Comparison of ENCODE assay signal across 27 mouse cellular contexts in genomic region chr6:129179281-129179680, GRCm38 (mm10). TPM values are rescaled to one million over a fixed set of nuclear protein-coding genes. Genes with fewer than 3 reads are reported as not detected.
DNase-seq lines count a peak whose midpoint lies in the region; ATAC-seq and TF ChIP-seq lines count a peak whose summit lies in the region.
"Had no signal": no experiment of that assay in that cellular context is flagged by ENCODE, and none has a peak within 500 bp of the region (broad histone marks: within the 10 kb centered on the region; RNA-seq: fewer than 3 reads in every experiment).

No protein-coding gene starts in this region.

- no peak for TF ChIP-seq EP300 in heart, postnatal 0 days (IDR thresholded peaks at IDR 0.05; ENCODE audit: low read depth)
- TF ChIP-seq EP300 in lung, postnatal 0 days (IDR thresholded peaks at IDR 0.05) = no peak

- H3K4me3 ChIP-seq in heart, postnatal 0 days (ENCODE audit: low read depth, low read length) = no peak overlapping the region
- H3K4me3 ChIP-seq in heart, embryonic 10.5 days = no peak overlapping the region
- no peak overlapping the region for H3K4me3 ChIP-seq in lung, postnatal 0 days (ENCODE audit: low read depth, low read length)
- H3K4me3 ChIP-seq in forebrain, embryonic 10.5 days = no peak overlapping the region
- H3K4me3 ChIP-seq: heart, embryonic 15.5 days; hindbrain, embryonic 13.5 days; liver, embryonic 15.5 days; megakaryocyte, embryonic 14.5 days; midbrain, embryonic 12.5 days; neural tube, embryonic 13.5 days; stomach, embryonic 15.5 days had no signal

- H3K36me3 ChIP-seq in heart, postnatal 0 days (replicated peaks; ENCODE audit: control insufficient read depth, insufficient read depth, low read length) = peaks cover 12% of the 10 kb centered on the region
- H3K36me3 ChIP-seq in heart, embryonic 10.5 days = peaks cover 3% of the 10 kb centered on the region; the same call in 1 of the 2 replicates
- H3K36me3 ChIP-seq in lung, postnatal 0 days (ENCODE audit: insufficient read depth, low read length) = peaks cover 1% of the 10 kb centered on the region; the same call in 1 of the 2 replicates
- no peaks in the 10 kb centered on the region for H3K36me3 ChIP-seq in forebrain, embryonic 10.5 days (replicated peaks)
- H3K36me3 ChIP-seq: hindbrain, embryonic 13.5 days; midbrain, embryonic 12.5 days; neural tube, embryonic 13.5 days had no signal

- ATAC-seq in heart, postnatal 0 days (ENCODE audit: insufficient read depth, low read depth) = no peak
- no peak for ATAC-seq in lung, postnatal 0 days
- ATAC-seq: forebrain, embryonic 14.5 days; intestine, embryonic 16.5 days had no signal

- H3K27me3 ChIP-seq in heart, postnatal 0 days (ENCODE audit: control insufficient read depth, insufficient read depth, low read length) = no peaks in the 10 kb centered on the region
- no peaks in the 10 kb centered on the region for H3K27me3 ChIP-seq in heart, embryonic 10.5 days (ENCODE audit: insufficient read depth, poor library complexity, severe bottlenecking)
- no peaks in the 10 kb centered on the region for H3K27me3 ChIP-seq in lung, postnatal 0 days (replicated peaks; ENCODE audit: insufficient read depth, low read length)
- no peaks in the 10 kb centered on the region for H3K27me3 ChIP-seq in forebrain, embryonic 10.5 days (ENCODE audit: poor library complexity, severe bottlenecking)
- H3K27me3 ChIP-seq: heart, embryonic 15.5 days; hindbrain, embryonic 13.5 days; liver, embryonic 15.5 days; megakaryocyte, embryonic 14.5 days; midbrain, embryonic 12.5 days; neural tube, embryonic 13.5 days; stomach, embryonic 15.5 days had no signal

- peak overlapping the region; percentile 67; the same call in 1 of the 2 replicates for H3K27ac ChIP-seq in heart, postnatal 0 days (ENCODE audit: low read depth)
- no peak overlapping the region for H3K27ac ChIP-seq in heart, embryonic 10.5 days
- no peak overlapping the region for H3K27ac ChIP-seq in lung, postnatal 0 days (ENCODE audit: low read length)
- no peak overlapping the region for H3K27ac ChIP-seq in forebrain, embryonic 10.5 days
- H3K27ac ChIP-seq: heart, embryonic 15.5 days; hindbrain, embryonic 13.5 days; liver, embryonic 15.5 days; midbrain, embryonic 12.5 days; neural tube, embryonic 13.5 days had no signal

- no peak for TF ChIP-seq CTCF in heart, postnatal 0 days (IDR thresholded peaks at IDR 0.05; ENCODE audit: low read depth)
- TF ChIP-seq CTCF in lung, postnatal 0 days (IDR thresholded peaks at IDR 0.05) = no peak

- 86% methylated on average over 2 of the region's 2 CpGs for WGBS in heart, postnatal 0 days
- 83% methylated on average over 2 of the region's 2 CpGs for WGBS in heart, embryonic 10.5 days
- 82% methylated on average over 2 of the region's 2 CpGs for WGBS in lung, postnatal 0 days
- 93% methylated on average over 2 of the region's 2 CpGs for WGBS in forebrain, embryonic 10.5 days

- no peak overlapping the region for H3K9ac ChIP-seq in heart, postnatal 0 days (replicated peaks; ENCODE audit: low read depth, low read length)
- no peak overlapping the region for H3K9ac ChIP-seq in lung, postnatal 0 days (replicated peaks; ENCODE audit: low read depth)
- H3K9ac ChIP-seq: heart, embryonic 15.5 days; hindbrain, embryonic 13.5 days; liver, embryonic 15.5 days; midbrain, embryonic 12.5 days; neural tube, embryonic 13.5 days; stomach, embryonic 15.5 days had no signal

- H3K4me2 ChIP-seq in heart, postnatal 0 days (ENCODE audit: low read depth, low read length) = no peak overlapping the region
- H3K4me2 ChIP-seq in lung, postnatal 0 days (replicated peaks; ENCODE audit: low read depth, low read length) = no peak overlapping the region
- H3K4me2 ChIP-seq: heart, embryonic 15.5 days; hindbrain, embryonic 13.5 days; liver, embryonic 15.5 days; midbrain, embryonic 12.5 days; neural tube, embryonic 13.5 days; stomach, embryonic 15.5 days had no signal

- H3K4me1 ChIP-seq in heart, postnatal 0 days (ENCODE audit: control insufficient read depth, insufficient read depth) = no peaks in the 10 kb centered on the region
- no peaks in the 10 kb centered on the region for H3K4me1 ChIP-seq in heart, embryonic 10.5 days
- no peaks in the 10 kb centered on the region for H3K4me1 ChIP-seq in lung, postnatal 0 days (ENCODE audit: insufficient read depth, low read depth, low read length)
- H3K4me1 ChIP-seq in forebrain, embryonic 10.5 days = peaks cover 15% of the 10 kb centered on the region
- H3K4me1 ChIP-seq: liver, embryonic 15.5 days; stomach, embryonic 15.5 days had no signal

- no peaks in the 10 kb centered on the region for H3K9me3 ChIP-seq in heart, postnatal 0 days (replicated peaks; ENCODE audit: control insufficient read depth, low read length)
- no peaks in the 10 kb centered on the region for H3K9me3 ChIP-seq in heart, embryonic 10.5 days
- no peaks in the 10 kb centered on the region for H3K9me3 ChIP-seq in lung, postnatal 0 days (ENCODE audit: low read length)
- no peaks in the 10 kb centered on the region for H3K9me3 ChIP-seq in forebrain, embryonic 10.5 days
- H3K9me3 ChIP-seq: heart, embryonic 15.5 days; hindbrain, embryonic 13.5 days; liver, embryonic 15.5 days; megakaryocyte, embryonic 14.5 days; midbrain, embryonic 12.5 days; neural tube, embryonic 13.5 days; stomach, embryonic 15.5 days had no signal

- no peak for DNase-seq in heart, postnatal 0 days (ENCODE audit: low spot score)
- no peak for DNase-seq in heart, embryonic 10.5 days (ENCODE audit: low spot score)
- DNase-seq in lung, postnatal 0 days (ENCODE audit: low spot score) = peak; percentile 13
- DNase-seq in lung, postnatal 14 days = no peak
- peak; percentile 6 for DNase-seq in brain, adult 2 months (ENCODE audit: low read depth, low spot score)
- no peak for DNase-seq in forebrain, embryonic 10.5 days (ENCODE audit: extremely low spot score, low spot score)
- DNase-seq: adrenal gland, postnatal 10 days; B cell, adult 2 months; cerebellum, adult 11-12 months; cerebellum, postnatal 10 days; gastrocnemius, postnatal 36 days; heart, postnatal 4 days; kidney, adult 9 months; kidney, postnatal 10 days; layer of hippocampus, adult 9-11 months; liver; right cerebral cortex, postnatal 25 days had no signal

RNA-seq across cellular contexts. Expression of gene Clec2d, which starts 1.1 kb away (rescaled TPM):
- 24.4 and 67.2 TPM in 2 replicates for total RNA-seq in heart, postnatal 0 days (2014; rRNA removed; ENCODE audit: low replicate concordance)
- polyA plus RNA-seq in heart, postnatal 0 days (2015; fragmentation: Nextera tagmentation; extraction: Ambion mirVana) = 0.47 and 0.49 TPM in 2 replicates
- polyA plus RNA-seq in heart, embryonic 10.5 days (2016; fragmentation: Nextera tagmentation; extraction: Ambion mirVana) = not detected in 2 replicates
- polyA plus RNA-seq in lung, postnatal 0 days (2015; fragmentation: Nextera tagmentation; extraction: Ambion mirVana) = 4.5 and 5.1 TPM in 2 replicates
- not detected in 2 replicates for polyA plus RNA-seq in forebrain, embryonic 10.5 days (2016; fragmentation: Nextera tagmentation; extraction: Ambion mirVana)
- polyA plus RNA-seq: forebrain, embryonic 14.5 days; hindbrain, embryonic 13.5 days; limb, embryonic 11.5 days; neural tube, embryonic 13.5 days had no signal

Comparison
In these comparisons a context has a peak if more than half of its experiments do, and no peak if none do; other contexts are left out.
1. DNase-seq: peak in lung, postnatal 0 days (single experiment) and brain, adult 2 months (single experiment); none in heart, postnatal 0 days (single experiment), heart, embryonic 10.5 days (single experiment), lung, postnatal 14 days (single experiment) and forebrain, embryonic 10.5 days (single experiment).